Mouse (Mus musculus) heart, postnatal 10 days (tissue): ENCODE measurements around the gene Casp14. TPM values are rescaled to one million over a fixed set of nuclear protein-coding genes. Genes with fewer than 3 reads are reported as not detected.
"Not testable (repeated sequence)": the region's sequence is repeated elsewhere in the genome, so short reads cannot be mapped to it uniquely, and the experiment has no call there.

Source experiments
- DNase-seq, 2 experiments: peaks; one replicate each; pipeline ENCODE4 v3.0.0; 2021
- intact Hi-C: fragments of 180-260 bp; cut with DNase I; formaldehyde crosslinking; loops from one replicate; pipeline ENCODE4 v1.15.1; 2025
- total RNA-seq, 2 experiments: library from RNA; stranded (reverse); gene quantifications; 2 replicates each; pipeline ENCODE4 v1.2.3; 2021

Casp14 gene
- total RNA-seq, 2 experiments from 2014 or later: not detected

DNA sequence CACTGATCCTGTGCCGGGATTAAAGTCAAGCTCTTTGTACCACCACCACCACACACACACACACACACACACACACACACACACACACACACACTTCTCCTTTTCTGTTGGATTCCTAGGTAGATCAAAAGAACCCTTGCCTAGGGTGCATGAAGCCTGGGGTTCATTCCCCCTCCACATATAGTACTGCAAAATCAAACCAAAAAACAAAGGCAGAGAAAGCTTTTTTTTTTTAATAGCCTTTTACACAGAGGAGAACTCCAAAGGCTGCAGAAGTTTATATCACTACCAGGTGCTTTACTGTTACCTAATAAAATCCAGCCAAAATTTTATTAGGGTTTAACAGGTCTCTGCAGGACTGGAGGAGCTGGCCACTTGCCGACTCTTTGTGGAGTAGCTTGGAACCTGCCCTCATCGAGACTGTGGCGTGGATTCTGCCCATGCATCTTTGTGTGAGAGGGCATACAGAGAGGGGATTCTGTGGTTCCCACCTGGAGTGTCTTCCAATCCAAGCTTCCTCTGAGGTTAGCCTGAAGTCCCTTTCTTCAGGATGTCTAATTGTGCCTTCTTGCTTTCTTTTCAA, 31.0 kb downstream of the Casp14 start:
- intact Hi-C loops: no loop called here

GRCm38 (mm10) chr10:78670121-78670520, 48.0 kb downstream of the Casp14 start:
- DNase-seq, intact Hi-C loops: not testable (repeated sequence)

More for the DNA sequence above, 31.0 kb downstream of the Casp14 start:
- no peak for DNase-seq

DNA sequence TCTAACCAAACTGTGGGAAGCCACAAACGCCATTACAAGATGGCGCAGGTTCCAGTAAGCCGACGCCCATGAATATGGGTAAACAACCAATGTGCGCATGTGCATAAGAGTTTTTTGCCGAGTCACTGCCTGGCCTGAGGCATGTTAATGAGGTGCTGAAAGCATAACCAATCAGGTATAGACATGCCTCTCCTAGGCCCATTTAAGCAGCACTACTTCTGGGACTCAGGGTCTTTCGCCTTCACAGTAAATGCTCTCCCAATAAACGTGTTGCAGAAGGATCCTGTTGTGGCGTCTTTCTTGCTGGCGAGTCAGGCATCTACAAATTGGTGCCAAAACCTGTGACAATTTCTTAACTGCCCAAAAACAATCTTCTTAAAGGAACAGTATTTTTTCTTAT, 51.4 kb downstream of the Casp14 start:
- DNase-seq, intact Hi-C loops: not testable (repeated sequence)

DNA sequence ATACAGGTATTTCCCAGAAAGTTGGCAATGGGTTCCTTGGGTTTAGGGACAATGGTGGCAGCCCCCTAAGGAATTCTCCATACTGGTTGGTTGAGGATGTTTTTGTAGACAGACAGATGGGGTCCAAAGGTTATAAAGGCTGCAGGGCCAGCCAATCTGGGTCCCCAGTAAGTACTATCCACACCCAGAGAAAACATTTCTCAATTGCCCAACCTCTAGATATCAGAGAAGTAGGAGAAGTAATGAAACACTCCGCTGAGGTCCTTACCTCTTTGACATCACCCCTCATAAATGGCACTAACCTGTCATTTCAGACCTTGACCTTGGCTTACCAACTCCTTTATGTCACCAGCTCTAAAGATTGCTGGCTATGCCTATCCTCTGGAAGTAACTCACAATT, 53.5 kb downstream of the Casp14 start:
- intact Hi-C loops: no loop called here
- no peak for DNase-seq

Other genes with a start within 250 kb of the Casp14 start
- gene Olfr1358, start 200.9 kb downstream of the Casp14 start, total RNA-seq: not detected
- 10 to 100 TPM; 50.4 to 53.2 TPM for gene Ilvbl, start 143.9 kb downstream of the Casp14 start, total RNA-seq
- 10 to 100 TPM; 17.7 to 18.6 TPM for gene Syde1, start 126.3 kb downstream of the Casp14 start, total RNA-seq
- gene Olfr1357, start 100.2 kb downstream of the Casp14 start, total RNA-seq: not detected
- gene Ccdc105, start 34.8 kb upstream of the Casp14 start, total RNA-seq: not detected
- under 1 TPM in 1 of 2 experiments, not detected in 1; 0.34 TPM for gene Slc1a6, start 62.2 kb upstream of the Casp14 start, total RNA-seq
- gene Olfr1356, start 133.9 kb upstream of the Casp14 start, total RNA-seq: not detected
- gene Olfr1355, start 157.2 kb upstream of the Casp14 start, total RNA-seq: not detected
- gene Olfr1354, start 194.9 kb upstream of the Casp14 start, total RNA-seq: not detected
- gene Olfr8, start 232.3 kb upstream of the Casp14 start, total RNA-seq: not detected
- not detected for gene Olfr1353, start 245.0 kb upstream of the Casp14 start, total RNA-seq